Mouse (Mus musculus) embryonic fibroblast, embryonic 13.5 days (primary cell): ENCODE measurements around the gene Ugt1a6b. TPM values are rescaled to one million over a fixed set of nuclear protein-coding genes. Genes with fewer than 3 reads are reported as not detected.
"Not testable (repeated sequence)": the region's sequence is repeated elsewhere in the genome, so short reads cannot be mapped to it uniquely, and the experiment has no call there.

Experiments used
- H3K27ac ChIP-seq: 2 replicates; pipeline ENCODE4 v1.5.1; 2012; ENCODE audit warnings: low read length, control low read depth, inconsistent platforms; ENCODE audit not compliant: insufficient read depth
- H3K4me1 ChIP-seq: 2 replicates; pipeline ENCODE4 v1.6.1; 2011; ENCODE audit warnings: low read length; ENCODE audit not compliant: control insufficient read depth, insufficient read depth
- H3K4me3 ChIP-seq: 2 replicates; pipeline ENCODE4 v1.5.1; 2011; ENCODE audit warnings: mild to moderate bottlenecking, control low read depth, low read length; ENCODE audit not compliant: insufficient read depth
- CTCF ChIP-seq: IDR thresholded peaks from 2 replicates; pipeline ENCODE4 v1.5.1; 2011; ENCODE audit warnings: mild to moderate bottlenecking, control low read depth, low read length, moderate library complexity, borderline replicate concordance; ENCODE audit not compliant: insufficient read depth
- POLR2A ChIP-seq: IDR thresholded peaks from 2 replicates; pipeline ENCODE4 v1.6.1; 2011; ENCODE audit warnings: low read depth, mild to moderate bottlenecking, control low read depth, low read length, moderate library complexity
- polyA plus RNA-seq: library from polyadenylated mRNA; stranded (reverse); fragments of >200 nt; gene quantifications from 2 replicates; pipeline ENCODE4 v1.2.4, GENCODE M21; 2011; ENCODE audit warnings: low read depth; ENCODE audit not compliant: missing spikeins, insufficient read length

The Ugt1a6b gene
- polyA plus RNA-seq, 1 experiment, result 1.8 TPM

DNA sequence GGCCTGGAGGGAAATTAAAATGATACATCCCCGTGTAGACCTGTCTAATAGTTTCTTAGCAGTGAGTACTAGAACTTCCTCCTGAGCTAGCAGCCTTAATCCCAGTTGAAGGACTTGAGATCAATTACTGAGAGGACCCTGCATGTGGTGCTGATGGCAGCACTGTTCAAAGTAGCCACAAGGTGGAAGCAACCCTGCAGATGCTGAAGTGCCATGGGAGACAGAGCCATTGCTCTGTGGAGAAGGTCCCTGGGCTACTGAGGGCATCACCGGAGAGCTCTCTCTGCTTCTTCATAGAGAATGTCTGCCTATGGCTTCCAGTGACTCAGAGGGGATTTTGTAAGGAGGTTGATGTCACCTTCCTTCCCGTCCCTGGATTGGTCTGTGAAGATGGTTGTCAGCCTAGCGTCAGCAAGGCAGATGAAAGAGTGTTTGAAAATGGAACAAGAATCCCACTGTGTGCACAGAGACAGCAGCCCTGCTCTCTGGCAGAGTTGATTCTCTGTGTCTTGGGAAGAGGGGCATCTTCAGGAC, 22.8 kb downstream of the Ugt1a6b start:
- not testable (repeated sequence) for H3K4me1 ChIP-seq, H3K4me3 ChIP-seq, H3K27ac ChIP-seq
- peak; percentile 24; the same call in 1 of the 2 replicates for TF ChIP-seq CTCF

GRCm38 (mm10) chr1:88129091-88129490, 26.0 kb downstream of the Ugt1a6b start:
- H3K27ac ChIP-seq, result not testable (repeated sequence)

DNA sequence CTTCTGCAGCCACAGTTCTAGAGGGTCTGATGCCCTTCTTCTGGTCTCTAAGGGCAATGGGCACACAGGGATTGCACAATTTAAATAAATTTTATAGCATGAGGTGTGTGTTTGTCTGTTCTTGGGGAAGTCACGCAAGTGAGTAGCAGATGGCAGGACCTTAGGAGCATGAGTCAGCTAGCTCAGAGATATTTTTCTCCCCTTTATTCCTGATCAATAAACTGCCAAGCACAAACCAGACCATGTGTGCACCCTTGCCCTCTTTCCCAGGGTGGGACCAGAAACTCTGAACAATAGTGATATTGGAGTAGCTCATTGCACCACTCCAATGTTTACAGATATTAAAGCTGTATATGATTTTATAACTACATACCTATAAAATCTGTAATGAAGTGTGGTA, 27.2 kb downstream of the Ugt1a6b start:
- not testable (repeated sequence) for H3K27ac ChIP-seq, H3K4me1 ChIP-seq, H3K4me3 ChIP-seq

More at GRCm38 (mm10) chr1:88129091-88129490, 26.0 kb downstream of the Ugt1a6b start:
- not testable (repeated sequence) for H3K4me1 ChIP-seq, H3K4me3 ChIP-seq

DNA sequence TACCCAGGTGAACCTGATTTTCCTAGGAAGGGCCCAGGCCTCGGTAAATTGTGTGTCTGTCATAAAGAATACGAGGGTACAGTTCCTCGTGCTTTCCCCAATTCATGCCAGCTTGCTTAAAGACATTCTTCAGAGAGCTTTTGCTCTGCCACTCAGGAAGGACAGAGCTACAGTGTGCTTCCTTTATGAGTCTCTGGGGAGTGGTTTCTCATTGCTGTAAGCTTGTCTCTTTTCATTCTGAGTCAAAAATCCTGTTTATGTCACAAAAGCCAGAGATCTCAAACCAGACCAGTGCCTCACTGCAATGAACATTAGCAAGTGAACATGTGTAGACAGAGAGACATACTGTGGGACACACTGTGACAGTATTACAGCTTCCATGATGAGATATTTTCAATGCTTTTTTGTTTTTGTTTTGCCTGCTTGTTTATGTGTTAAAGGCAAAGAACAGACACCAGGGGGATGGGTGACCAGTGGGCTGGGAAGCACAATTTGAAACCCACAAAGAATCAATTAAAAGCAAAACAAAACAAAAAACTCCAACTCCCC, 30.9 kb downstream of the Ugt1a6b start:
- Histone ChIP-seq H3K4me3 (no peak overlapping the region), H3K27ac (peak overlapping the region; percentile 76), H3K4me1 (no peaks in the 10 kb centered on the region)
- no peak for TF ChIP-seq CTCF
- TF ChIP-seq POLR2A, result no peak

DNA sequence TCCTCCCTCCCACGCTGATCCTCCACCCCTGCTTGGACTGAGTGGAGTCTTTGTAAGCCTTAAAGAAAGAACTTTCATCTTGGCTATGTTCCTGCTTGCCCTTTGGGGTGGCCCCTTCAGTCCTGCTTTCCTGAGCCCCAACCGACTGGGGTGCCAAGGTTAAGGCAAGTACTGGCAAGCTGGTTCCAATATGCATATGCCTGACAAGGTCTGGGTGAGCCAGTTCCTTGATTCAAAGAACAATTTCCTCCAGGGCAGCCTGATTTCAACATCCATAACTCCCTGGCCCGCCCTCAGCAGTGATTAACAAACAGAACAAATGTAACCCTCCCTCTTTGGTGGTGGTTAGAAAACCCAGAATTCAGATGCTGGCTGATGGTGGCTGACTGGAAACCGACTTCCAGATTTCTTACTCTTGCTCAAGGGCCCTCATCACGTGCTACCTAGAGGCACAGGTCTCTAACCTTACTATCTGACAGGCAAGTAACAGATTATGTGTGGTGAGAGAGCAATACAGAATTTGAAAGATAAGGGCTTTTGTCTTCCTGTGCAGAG, 31.5 kb downstream of the Ugt1a6b start, which contains the start of gene Ugt1a6a:
Ugt1a6a (plus strand) TSS at position 353 of the 555 bp plus-strand sequence.
- H3K27ac ChIP-seq, result peak within 1 kb of the TSS; percentile 76
- H3K4me3 ChIP-seq, H3K4me1 ChIP-seq: not testable (repeated sequence)

DNA sequence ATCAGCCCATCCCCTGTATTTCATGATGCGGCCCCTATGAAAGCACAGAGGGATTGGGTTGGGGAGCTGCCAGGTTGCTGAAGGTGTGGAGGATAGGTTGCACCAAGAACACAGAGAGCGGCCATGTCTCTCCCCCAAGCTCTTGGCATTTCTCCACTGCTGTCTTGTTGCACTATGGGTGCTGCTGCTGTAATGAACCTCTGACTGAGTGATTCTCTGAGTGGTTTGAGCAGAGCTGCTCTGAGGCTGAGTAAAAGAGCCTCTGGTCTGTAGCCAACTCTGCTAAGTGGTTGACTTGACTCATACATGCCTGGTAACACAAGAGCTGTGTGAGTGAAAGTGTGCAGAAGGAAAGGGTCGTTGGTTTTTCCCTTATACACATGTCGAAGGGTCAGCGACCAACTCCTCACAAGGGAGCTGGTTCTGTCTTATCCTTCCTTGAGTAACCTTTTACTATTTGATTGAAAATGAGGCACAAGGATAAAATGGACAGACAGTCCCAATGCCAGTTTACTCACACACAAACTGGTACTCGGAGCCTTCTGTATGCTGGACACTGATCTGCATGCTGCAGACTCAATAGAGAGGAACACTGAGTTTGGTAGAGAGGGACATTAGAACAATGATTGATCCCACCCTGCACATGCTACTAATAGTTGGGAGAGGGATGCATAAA, 32.3 kb downstream of the Ugt1a6b start:
- peak overlapping the region; percentile 14 for H3K27ac ChIP-seq
- H3K4me3 ChIP-seq, H3K4me1 ChIP-seq: not testable (repeated sequence)

GRCm38 (mm10) chr1:88136646-88137045, 33.6 kb downstream of the Ugt1a6b start:
- H3K4me1 ChIP-seq, result no peaks in the 10 kb centered on the region
- no peak overlapping the region for H3K27ac ChIP-seq
- no peak for TF ChIP-seq POLR2A
- no peak for TF ChIP-seq CTCF
- no peak overlapping the region for H3K4me3 ChIP-seq

- Histone ChIP-seq H3K4me3 (no peak overlapping the region), H3K4me1 (no peaks in the 10 kb centered on the region), H3K27ac (no peak overlapping the region)
- TF ChIP-seq POLR2A, result no peak
- TF ChIP-seq CTCF, result no peak
These were observed 34.2 kb downstream of the Ugt1a6b start for GRCm38 (mm10) chr1:88137264-88137663.

DNA sequence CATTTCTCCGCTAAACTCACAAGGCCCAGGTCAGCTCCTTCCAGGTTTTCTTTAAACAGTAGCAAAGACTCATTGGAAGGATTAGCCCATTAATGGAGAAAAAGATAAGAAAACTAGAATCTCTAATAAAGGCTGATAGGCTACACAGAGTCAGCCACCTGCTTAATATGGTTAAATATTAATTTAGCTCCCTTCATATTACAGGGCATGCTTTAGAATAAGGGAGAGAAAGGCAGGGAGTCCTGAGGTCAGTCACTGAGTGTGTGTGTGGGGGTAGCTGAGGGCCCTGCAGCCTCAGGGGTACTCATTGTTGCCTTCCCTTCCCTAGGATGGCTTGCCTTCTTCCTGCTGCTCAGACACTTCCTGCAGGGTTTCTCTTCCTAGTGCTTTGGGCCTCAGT, 35.1 kb downstream of the Ugt1a6b start:
- Histone ChIP-seq H3K4me3 (no peak overlapping the region), H3K27ac (no peak overlapping the region), H3K4me1 (no peaks in the 10 kb centered on the region)
- TF ChIP-seq CTCF (no peak), POLR2A (no peak)

DNA sequence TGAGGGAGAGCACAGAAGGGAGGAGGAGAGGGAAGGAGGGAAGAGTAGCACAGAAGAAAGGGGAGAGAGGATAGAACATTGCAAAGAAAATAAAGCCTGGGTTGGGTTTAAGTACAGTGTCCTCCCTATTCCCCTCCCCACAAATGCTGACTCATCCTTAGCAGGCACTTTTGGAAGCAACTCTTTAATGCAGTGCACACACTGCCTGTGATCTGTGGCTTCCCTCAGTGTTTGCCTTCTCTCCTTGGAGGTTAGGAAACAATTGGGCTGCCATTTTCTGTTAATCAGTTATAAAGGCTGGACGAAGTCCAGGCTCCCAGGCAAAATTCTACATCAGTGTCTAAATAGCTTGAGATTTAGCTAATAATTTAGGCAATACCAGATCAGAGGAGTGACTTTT, 37.4 kb downstream of the Ugt1a6b start:
- H3K4me1 ChIP-seq, H3K27ac ChIP-seq, H3K4me3 ChIP-seq: not testable (repeated sequence)
